Mouse (Mus musculus) hindbrain, embryonic 10.5 days (tissue): ENCODE measurements at regions not wholly inside any gene's neighbourhood (a gene's known extent, or its start where the extent isn't known, plus 50 kb on each side); places are given as distances from the start of the nearest gene placed in this dataset.

Experiments
- DNase-seq: peaks from one replicate; pipeline ENCODE4 v3.0.0-alpha.2; 2017; ENCODE audit warnings: low spot score
- H3K27ac ChIP-seq: fragments of 300-500 bp; sonication (generic); 2 replicates; pipeline ENCODE4 v1.5.1; 2016; ENCODE audit warnings: mild to moderate bottlenecking, moderate library complexity
- H3K27me3 ChIP-seq: fragments of 300-500 bp; sonication (generic); 2 replicates; pipeline ENCODE4 v1.6.1; 2016; ENCODE audit warnings: mild to moderate bottlenecking; ENCODE audit not compliant: poor library complexity, insufficient read depth, severe bottlenecking
- H3K36me3 ChIP-seq: fragments of 300-500 bp; sonication (generic); 2 replicates; pipeline ENCODE4 v1.6.1; 2016; ENCODE audit warnings: mild to moderate bottlenecking, moderate library complexity
- H3K4me1 ChIP-seq: fragments of 300-500 bp; sonication (generic); replicated peaks from 2 replicates; pipeline ENCODE4 v1.6.1; 2016; ENCODE audit warnings: mild to moderate bottlenecking
- H3K4me3 ChIP-seq: fragments of 300-500 bp; sonication (generic); 2 replicates; pipeline ENCODE4 v1.5.1; 2016; ENCODE audit warnings: mild to moderate bottlenecking, moderate library complexity
- H3K9me3 ChIP-seq: fragments of 300-500 bp; sonication (generic); 2 replicates; pipeline ENCODE4 v1.6.1; 2016; ENCODE audit warnings: mild to moderate bottlenecking, moderate library complexity
- WGBS: fragments of 180-500 bp; shearing (Covaris S2); methylation state at CpG from one replicate; pipeline ENCODE4 v1.1.7; 2016; 5-methylcytosine and 5-hydroxymethylcytosine counted together

DNA sequence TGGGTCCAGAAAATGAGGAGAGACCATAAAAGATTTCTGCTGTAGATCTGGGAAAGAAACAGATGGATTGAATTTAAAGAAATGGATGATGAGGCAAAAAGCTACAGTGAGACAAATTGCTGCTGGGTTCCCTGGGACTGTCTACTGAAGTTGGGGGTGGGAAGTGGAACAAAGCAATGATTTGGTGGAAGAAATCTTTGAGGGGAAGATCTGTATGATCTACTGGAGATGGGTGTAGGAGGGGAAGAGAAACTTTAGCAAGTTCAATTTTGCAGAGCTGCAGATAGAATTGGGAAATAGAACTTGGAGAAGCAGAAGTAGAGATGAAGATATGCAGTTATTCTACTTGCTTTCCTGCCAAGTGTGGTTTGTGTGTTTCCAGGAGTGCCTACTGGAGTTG, 5478.8 kb downstream of the 9330182O14Rik start:
- H3K4me1 ChIP-seq, result no peaks in the 10 kb centered on the region
- H3K27me3 ChIP-seq, result no peaks in the 10 kb centered on the region
- H3K27ac ChIP-seq, result no peak overlapping the region
- no peak for DNase-seq
- no peak overlapping the region for H3K4me3 ChIP-seq
- 0 out of 2 replicates have a peak, but pooled peaks cover 3% of the 10 kb centered on the region for H3K9me3 ChIP-seq
- no peaks in the 10 kb centered on the region for H3K36me3 ChIP-seq

DNA sequence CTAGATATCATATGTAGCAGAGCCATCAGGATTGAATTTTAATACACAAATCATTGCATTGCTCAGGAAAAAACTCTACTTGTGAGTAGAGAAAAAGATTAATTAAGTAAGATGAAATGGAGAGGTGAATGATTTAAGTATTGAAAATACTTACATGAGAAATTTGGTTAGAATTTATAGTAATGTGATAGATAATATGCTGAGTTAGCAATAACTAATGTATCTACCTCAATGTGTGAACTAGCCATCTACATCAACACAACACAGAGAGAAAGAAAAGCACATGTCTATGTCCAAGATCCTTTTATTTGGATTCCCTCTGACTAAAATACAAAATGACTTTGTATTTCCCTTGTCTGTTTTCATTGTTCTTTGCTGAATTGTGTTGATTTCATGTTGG, 5512.1 kb downstream of the 9330182O14Rik start:
- Histone ChIP-seq H3K4me1 (no peaks in the 10 kb centered on the region), H3K27me3 (no peaks in the 10 kb centered on the region), H3K9me3 (no peaks in the 10 kb centered on the region), H3K36me3 (no peaks in the 10 kb centered on the region), H3K4me3 (no peak overlapping the region), H3K27ac (no peak overlapping the region)
- DNase-seq, result no peak

DNA sequence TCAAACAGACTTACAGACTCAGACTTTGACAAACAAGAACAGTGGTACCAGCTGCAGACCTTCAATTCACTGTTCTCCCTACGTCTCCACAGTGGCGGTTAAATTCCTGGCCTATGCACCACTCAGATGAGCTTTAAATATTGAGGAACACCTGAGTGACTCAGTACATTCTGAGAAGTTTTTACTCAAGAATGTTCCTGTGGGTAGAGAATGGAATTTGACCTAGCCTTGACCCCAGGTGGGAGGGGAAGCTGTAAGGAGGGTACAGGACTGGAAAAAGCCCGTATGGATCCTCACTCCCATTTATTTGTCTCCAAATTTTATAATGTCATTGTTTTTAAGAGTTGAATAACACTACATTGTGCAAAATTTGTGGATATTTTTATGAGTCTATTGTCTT, 5529.4 kb downstream of the 9330182O14Rik start:
- no peak overlapping the region for H3K4me3 ChIP-seq
- 78% methylated on average over 3 of the region's 3 CpGs for WGBS
- no peaks in the 10 kb centered on the region for H3K27me3 ChIP-seq
- H3K36me3 ChIP-seq, result no peaks in the 10 kb centered on the region
- no peak overlapping the region for H3K27ac ChIP-seq
- H3K4me1 ChIP-seq, result no peaks in the 10 kb centered on the region
- no peaks in the 10 kb centered on the region for H3K9me3 ChIP-seq
- no peak for DNase-seq

DNA sequence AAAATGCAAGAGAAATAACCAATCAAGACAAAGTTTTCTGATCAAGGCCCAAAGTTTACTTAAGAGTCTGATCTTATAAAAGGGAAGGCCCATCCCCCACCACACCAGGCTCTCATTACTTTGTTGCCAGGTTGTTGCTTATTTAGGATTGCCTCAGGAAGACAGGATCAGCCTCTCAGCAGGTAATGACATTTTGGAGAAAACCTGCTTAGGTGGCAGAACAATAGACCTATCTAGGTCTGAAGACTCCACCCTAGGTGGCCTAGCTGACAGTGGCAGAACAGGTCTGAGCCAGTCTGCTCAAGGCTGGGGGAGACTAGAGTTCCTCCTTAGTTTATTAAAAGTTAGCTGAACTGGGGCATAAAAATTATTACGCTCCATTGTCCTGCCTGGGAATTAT, 5555.3 kb downstream of the 9330182O14Rik start:
- Histone ChIP-seq H3K4me1 (no peaks in the 10 kb centered on the region), H3K9me3 (peaks cover 16% of the 10 kb centered on the region), H3K4me3 (no peak overlapping the region), H3K27ac (no peak overlapping the region), H3K36me3 (no peaks in the 10 kb centered on the region), H3K27me3 (no peaks in the 10 kb centered on the region)
- no peak for DNase-seq
- 86% methylated on average over 1 of the region's 1 CpGs for WGBS

DNA sequence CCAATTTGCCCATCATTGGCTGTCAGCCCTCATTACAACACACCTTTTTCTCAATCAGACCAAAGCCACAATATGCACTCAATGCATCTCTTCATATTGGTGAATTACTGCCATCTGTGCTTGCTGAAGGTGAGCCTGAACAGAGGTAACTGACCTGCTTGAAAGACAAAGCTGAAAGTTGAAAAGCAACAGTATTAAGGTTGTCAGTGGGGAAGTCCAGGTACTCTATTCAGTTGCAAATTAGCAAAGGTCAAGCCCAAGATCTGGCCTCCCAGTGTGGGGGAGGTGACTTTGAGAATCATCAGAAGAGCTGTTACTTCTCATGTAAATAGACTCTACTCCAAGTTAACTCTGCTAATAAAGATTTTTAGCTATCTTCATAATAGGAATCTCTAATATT, 5555.9 kb downstream of the 9330182O14Rik start:
- no peaks in the 10 kb centered on the region for H3K27me3 ChIP-seq

DNA sequence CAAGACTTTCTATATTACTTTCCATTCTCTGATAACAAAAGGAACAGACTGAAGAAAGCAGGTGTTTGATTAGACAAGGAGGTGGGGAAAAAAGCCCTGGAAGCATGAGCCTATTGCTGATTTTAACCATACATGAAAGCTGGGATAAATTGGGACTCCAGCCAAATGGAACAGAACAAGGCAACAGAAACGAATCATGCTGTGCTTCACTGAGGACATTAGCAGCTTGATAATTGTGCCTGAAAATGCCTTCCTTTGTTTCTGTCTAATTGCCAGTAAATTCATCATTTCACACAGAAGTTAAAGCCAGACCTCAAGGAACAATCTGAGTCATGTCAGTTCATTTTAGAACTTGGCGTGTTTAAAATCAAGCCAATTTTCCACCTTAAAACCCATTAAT, 5576.9 kb downstream of the 9330182O14Rik start:
- Histone ChIP-seq H3K27ac (no peak overlapping the region), H3K4me1 (no peaks in the 10 kb centered on the region), H3K36me3 (no peaks in the 10 kb centered on the region), H3K4me3 (no peak overlapping the region), H3K27me3 (no peaks in the 10 kb centered on the region), H3K9me3 (no peaks in the 10 kb centered on the region)
- no peak for DNase-seq
- 50% methylated on average over 2 of the region's 2 CpGs for WGBS

More for the DNA sequence above, 5555.9 kb downstream of the 9330182O14Rik start:
- no peak for DNase-seq
- Histone ChIP-seq H3K9me3 (peaks cover 16% of the 10 kb centered on the region), H3K36me3 (no peaks in the 10 kb centered on the region), H3K4me3 (no peak overlapping the region), H3K27ac (no peak overlapping the region), H3K4me1 (no peaks in the 10 kb centered on the region)

DNA sequence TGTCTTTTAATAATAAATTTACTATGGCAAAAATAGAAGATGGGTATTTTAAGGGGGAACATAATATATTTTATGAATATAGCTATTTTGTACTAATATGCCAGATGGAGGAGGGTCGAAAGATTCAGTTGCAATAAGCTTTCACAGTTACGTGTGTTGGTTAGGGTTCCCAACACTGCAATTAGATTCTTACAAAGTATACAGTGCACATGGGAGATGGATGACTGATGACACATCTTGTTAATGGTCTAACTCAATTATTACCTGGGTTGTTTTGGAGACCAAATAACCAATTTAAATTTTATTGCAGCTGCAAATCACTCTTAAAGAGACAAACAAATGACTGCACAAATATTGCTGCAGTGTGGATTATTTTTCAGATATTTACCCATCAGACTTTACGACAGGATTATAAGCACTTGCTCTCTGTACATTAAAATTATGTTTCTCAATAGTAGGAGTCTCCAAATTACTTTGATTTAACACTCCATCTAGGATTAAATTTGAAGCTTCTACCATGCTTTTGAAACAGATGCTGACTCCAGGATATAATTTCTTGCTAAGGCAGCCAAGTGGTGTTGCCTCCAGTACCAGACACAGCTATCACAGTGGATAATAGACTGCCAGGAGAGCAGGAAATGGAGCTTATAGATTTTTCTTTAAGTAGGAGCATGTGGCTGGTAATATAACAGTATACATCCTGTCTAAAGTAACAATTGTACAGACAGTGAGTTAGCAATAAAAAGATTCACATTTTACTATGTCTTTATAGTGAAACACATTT, 5596.4 kb downstream of the 9330182O14Rik start:
- no peak for DNase-seq
- Histone ChIP-seq H3K27me3 (no peaks in the 10 kb centered on the region), H3K36me3 (no peaks in the 10 kb centered on the region), H3K4me3 (no peak overlapping the region), H3K27ac (no peak overlapping the region), H3K4me1 (no peaks in the 10 kb centered on the region), H3K9me3 (no peaks in the 10 kb centered on the region)
- WGBS, result 89% methylated on average over 3 of the region's 3 CpGs

DNA sequence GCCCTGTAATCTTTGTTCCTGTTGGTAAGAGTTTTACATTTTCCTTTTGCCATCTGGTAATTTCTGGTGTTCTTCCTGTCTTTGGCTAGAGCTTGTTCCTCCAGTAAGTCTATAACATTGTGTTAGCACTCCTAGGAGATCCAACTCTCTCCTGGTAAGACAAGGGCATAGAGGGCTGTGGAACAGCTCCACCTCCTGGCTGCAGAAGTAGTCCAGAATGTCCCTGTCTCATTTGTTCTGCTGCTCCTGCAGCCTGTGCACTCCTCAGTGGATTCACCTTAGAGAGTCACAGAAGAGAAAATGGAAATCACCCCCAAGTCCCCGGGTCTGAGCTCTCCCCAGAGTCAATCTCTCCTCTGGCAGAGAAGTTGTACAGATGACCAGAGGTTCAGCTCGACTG, 5629.1 kb downstream of the 9330182O14Rik start:
- Histone ChIP-seq H3K9me3 (no peaks in the 10 kb centered on the region), H3K27ac (no peak overlapping the region), H3K4me3 (no peak overlapping the region), H3K4me1 (no peaks in the 10 kb centered on the region), H3K27me3 (no peaks in the 10 kb centered on the region), H3K36me3 (no peaks in the 10 kb centered on the region)
- DNase-seq, result peak; percentile 3
- 58% methylated on average over 2 of the region's 2 CpGs for WGBS
